Mouse (Mus musculus): Measurements from ENCODE around the gene Tmod4. TPM values are rescaled to one million over a fixed set of nuclear protein-coding genes. Genes with fewer than 3 reads are reported as not detected.
A peak's percentile ranks its signal among the peaks of the same experiment; 100 is the strongest.

The Tmod4 gene
- total and polyA plus RNA-seq, 3 experiments: 3.1 to 5.4 TPM; not detected in 1

DNA sequence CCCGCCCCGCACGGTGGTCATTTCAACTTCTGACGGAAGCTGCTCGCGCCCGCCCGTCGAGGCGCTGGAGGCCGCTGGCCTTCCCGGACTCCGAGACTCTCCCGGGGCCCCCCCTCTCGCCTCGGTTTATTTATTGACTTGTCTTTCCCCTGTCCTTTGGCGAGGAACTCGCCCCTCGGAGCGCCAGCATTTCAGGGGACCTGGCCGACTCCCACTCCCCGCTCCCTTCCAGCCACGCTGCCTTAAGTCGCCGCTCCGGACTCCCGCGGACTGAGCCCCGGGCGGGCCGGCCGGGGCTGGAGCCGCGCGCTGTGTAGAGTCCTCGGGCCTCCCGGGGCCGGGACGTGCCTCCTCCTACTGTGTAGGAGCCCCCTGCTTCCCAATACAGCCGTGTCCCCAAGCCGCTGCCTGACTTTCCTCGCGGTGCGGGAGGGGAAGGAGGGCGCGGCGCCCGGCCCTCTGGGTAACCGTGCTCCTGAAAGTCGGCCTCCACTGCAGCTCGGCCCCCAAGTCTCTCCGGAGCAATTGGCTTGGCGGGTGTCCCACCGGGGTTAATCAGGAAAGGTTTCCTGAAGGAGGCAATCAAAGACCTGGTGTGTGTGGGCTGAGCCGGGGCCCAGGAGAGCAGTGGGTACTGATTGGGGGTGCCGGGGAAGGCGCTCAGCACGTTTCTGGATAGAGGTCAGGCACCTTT lies 49.1 kb downstream of the Tmod4 start:
- no peaks in the 10 kb centered on the region for H3K27me3 ChIP-seq (ENCODE audit: control insufficient read depth in 1 of 2, insufficient read depth in 2 of 2, low read length in 2 of 2)
- H3K9ac ChIP-seq (ENCODE audit: control insufficient read depth, low read depth, low read length, poor library complexity, severe bottlenecking): no peak overlapping the region
- TF ChIP-seq POLR2A (IDR thresholded peaks at IDR 0.05; ENCODE audit: control insufficient read depth in 1 of 2, insufficient read depth in 1 of 2, low read depth in 1 of 2, low read length in 2 of 2, poor library complexity in 1 of 2) (no peak), ZC3H11A (IDR thresholded peaks at IDR 0.05; ENCODE audit: low read depth, low read length) (no peak), ZMIZ1 (IDR thresholded peaks at IDR 0.05; ENCODE audit: low read depth, low read length) (no peak), HCFC1 (IDR thresholded peaks at IDR 0.05; ENCODE audit: low read depth, low read length) (no peak), NELFE (IDR thresholded peaks at IDR 0.05; ENCODE audit: low read depth, low read length) (no peak), NRF1 (IDR thresholded peaks at IDR 0.05; ENCODE audit: insufficient read depth, low read depth, low read length, poor library complexity, severe bottlenecking) (no peak), UBTF (IDR thresholded peaks at IDR 0.05; ENCODE audit: borderline replicate concordance, insufficient read depth, low read depth, low read length) (no peak), E2F4 (IDR thresholded peaks at IDR 0.05; ENCODE audit: borderline replicate concordance, low read depth, low read length) (no peak), CTCF (IDR thresholded peaks at IDR 0.05 in 2 of 3, conservative IDR thresholded peaks at IDR 0.05 in 1 of 3; ENCODE audit: control insufficient read depth in 1 of 3, insufficient read depth in 1 of 3, low read depth in 2 of 3, low read length in 3 of 3, poor library complexity in 1 of 3, severe bottlenecking in 1 of 3) (no peak), CHD1 (IDR thresholded peaks at IDR 0.05; ENCODE audit: low read depth, low read length) (no peak), EP300 (IDR thresholded peaks at IDR 0.05; ENCODE audit: low read depth in 1 of 2, low read length in 2 of 2) (no peak), RAD21 (IDR thresholded peaks at IDR 0.05; ENCODE audit: low read depth, low read length) (no peak), POLR2AphosphoS5 (IDR thresholded peaks at IDR 0.05; ENCODE audit: borderline replicate concordance, low read depth, low read length) (no peak), SMC3 (IDR thresholded peaks at IDR 0.05; ENCODE audit: low read depth, low read length) (no peak), MAX (IDR thresholded peaks at IDR 0.05; ENCODE audit: low read length) (no peak)
- no peaks in the 10 kb centered on the region for H3K4me1 ChIP-seq (ENCODE audit: control insufficient read depth in 1 of 2, insufficient read depth in 2 of 2, low read length in 2 of 2)
- H3K36me3 ChIP-seq (ENCODE audit: control insufficient read depth in 1 of 2, insufficient read depth in 2 of 2, low read length in 2 of 2): no peaks in the 10 kb centered on the region
- no peak for DNase-seq (ENCODE audit: low read depth, low spot score)
- H3K4me3 ChIP-seq (ENCODE audit: control insufficient read depth in 1 of 2, insufficient read depth in 1 of 2, low read depth in 2 of 2, low read length in 2 of 2): no peak overlapping the region
- no peak overlapping the region for H3K27ac ChIP-seq (ENCODE audit: control insufficient read depth, low read depth, low read length)
- H3K79me2 ChIP-seq (ENCODE audit: control insufficient read depth, insufficient read depth, low read length, poor library complexity): no peaks in the 10 kb centered on the region
- no peaks in the 10 kb centered on the region for H3K9me3 ChIP-seq (replicated peaks; ENCODE audit: insufficient read depth, low read length)

DNA sequence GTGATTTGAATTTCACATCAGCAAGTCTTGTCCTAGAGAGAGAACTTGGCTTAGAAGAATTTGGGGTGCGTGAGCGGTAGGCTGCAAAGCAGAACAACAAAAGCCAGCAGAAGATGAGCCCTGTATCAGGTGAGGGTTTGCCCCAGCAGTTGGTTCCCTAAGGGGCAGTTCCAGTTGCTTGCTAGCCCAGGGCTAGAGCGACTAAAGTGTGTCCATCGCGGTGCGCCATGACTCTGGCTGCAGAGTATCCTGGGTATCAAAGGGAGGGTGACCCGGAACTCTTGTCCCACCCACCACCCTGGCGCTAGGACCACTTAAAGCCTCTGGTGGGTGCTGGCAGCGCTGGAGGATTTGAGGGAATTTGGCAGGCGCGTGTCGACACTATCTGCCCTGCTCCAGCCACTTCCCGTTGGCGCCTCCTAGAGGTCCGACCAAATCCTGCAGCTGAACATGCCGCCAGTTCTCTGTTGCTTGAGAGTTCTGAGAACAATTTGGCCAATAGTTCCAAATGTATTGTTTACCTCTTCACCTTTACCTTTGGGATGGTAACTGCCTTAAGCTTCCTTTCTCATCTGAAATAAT lies 49.8 kb downstream of the Tmod4 start:
- H3K4me3 ChIP-seq (ENCODE audit: control insufficient read depth in 1 of 2, insufficient read depth in 1 of 2, low read depth in 2 of 2, low read length in 2 of 2): no peak overlapping the region
- 0 out of 2 replicates have a peak, but pooled peaks have one; percentile 26 for TF ChIP-seq MYC (IDR thresholded peaks at IDR 0.05; ENCODE audit: low read depth, low read length)
- TF ChIP-seq CTCF (IDR thresholded peaks at IDR 0.05 in 2 of 3, conservative IDR thresholded peaks at IDR 0.05 in 1 of 3; ENCODE audit: control insufficient read depth in 1 of 3, insufficient read depth in 1 of 3, low read depth in 2 of 3, low read length in 3 of 3, poor library complexity in 1 of 3, severe bottlenecking in 1 of 3): peak; percentile 89 to 91 (median 90)
- TF ChIP-seq POLR2AphosphoS2 (IDR thresholded peaks at IDR 0.05; ENCODE audit: low read length): no peak
- TF ChIP-seq ZC3H11A (IDR thresholded peaks at IDR 0.05; ENCODE audit: low read depth, low read length): peak; percentile 55; the same call in 1 of the 2 replicates
- TF ChIP-seq MAFK (IDR thresholded peaks at IDR 0.05; ENCODE audit: borderline replicate concordance, low read depth, low read length): no peak
- TF ChIP-seq RAD21 (IDR thresholded peaks at IDR 0.05; ENCODE audit: low read depth, low read length): peak; percentile 64
- no peak for TF ChIP-seq MAZ (IDR thresholded peaks at IDR 0.05; ENCODE audit: low read depth, low read length)
- no peak for TF ChIP-seq JUND (IDR thresholded peaks at IDR 0.05; ENCODE audit: low read depth, low read length)
- no peak for TF ChIP-seq NELFE (IDR thresholded peaks at IDR 0.05; ENCODE audit: low read depth, low read length)
- TF ChIP-seq SMC3 (IDR thresholded peaks at IDR 0.05; ENCODE audit: low read depth, low read length): peak; percentile 67
- 0 out of 2 replicates have a peak, but pooled peaks have one; percentile 24 for TF ChIP-seq HCFC1 (IDR thresholded peaks at IDR 0.05; ENCODE audit: low read depth, low read length)
- no peak for TF ChIP-seq ETS1 (IDR thresholded peaks at IDR 0.05; ENCODE audit: low read depth, low read length)
- no peak for TF ChIP-seq ELF1 (IDR thresholded peaks at IDR 0.05; ENCODE audit: low read depth, low read length)
- peak; percentile 81 for DNase-seq (ENCODE audit: low read depth, low spot score)

More for the DNA sequence above, 49.8 kb downstream of the Tmod4 start:
- H3K36me3 ChIP-seq (ENCODE audit: control insufficient read depth in 1 of 2, insufficient read depth in 2 of 2, low read length in 2 of 2): no peaks in the 10 kb centered on the region
- H3K79me2 ChIP-seq (ENCODE audit: control insufficient read depth, insufficient read depth, low read length, poor library complexity): no peaks in the 10 kb centered on the region
- H3K4me1 ChIP-seq (ENCODE audit: control insufficient read depth in 1 of 2, insufficient read depth in 2 of 2, low read length in 2 of 2): no peaks in the 10 kb centered on the region
- H3K27ac ChIP-seq (ENCODE audit: control insufficient read depth, low read depth, low read length): no peak overlapping the region
- no peak overlapping the region for H3K9ac ChIP-seq (ENCODE audit: control insufficient read depth, low read depth, low read length, poor library complexity, severe bottlenecking)
- no peaks in the 10 kb centered on the region for H3K27me3 ChIP-seq (ENCODE audit: control insufficient read depth in 1 of 2, insufficient read depth in 2 of 2, low read length in 2 of 2)
- H3K9me3 ChIP-seq (replicated peaks; ENCODE audit: insufficient read depth, low read length): no peaks in the 10 kb centered on the region

Data from MEL (cell line).